Mouse (Mus musculus) embryonic stem cell, embryonic (primary cell): ENCODE measurements around the gene Ahrr.

Experiments
- CTCF ChIA-PET, 4 experiments: fragments of 300-600 bp in 2 of 4; fragments of 350-600 bp in 2 of 4; sonication (Branson Sonifier 250); formaldehyde crosslinking; loops; one replicate each; lab custom pipeline; 2022; ENCODE audit warnings: inconsistent platforms in 2 of 4; lab: Charles Lee
- POLR2A ChIA-PET, 4 experiments: fragments of 300-600 bp in 2 of 4; fragments of 350-600 bp in 2 of 4; sonication (Branson Sonifier 250); formaldehyde crosslinking; loops; one replicate each; lab custom pipeline; 2022; ENCODE audit warnings: antibody characterized with exemption in 4 of 4, inconsistent platforms in 1 of 4; lab: Charles Lee

Gene Ahrr

DNA sequence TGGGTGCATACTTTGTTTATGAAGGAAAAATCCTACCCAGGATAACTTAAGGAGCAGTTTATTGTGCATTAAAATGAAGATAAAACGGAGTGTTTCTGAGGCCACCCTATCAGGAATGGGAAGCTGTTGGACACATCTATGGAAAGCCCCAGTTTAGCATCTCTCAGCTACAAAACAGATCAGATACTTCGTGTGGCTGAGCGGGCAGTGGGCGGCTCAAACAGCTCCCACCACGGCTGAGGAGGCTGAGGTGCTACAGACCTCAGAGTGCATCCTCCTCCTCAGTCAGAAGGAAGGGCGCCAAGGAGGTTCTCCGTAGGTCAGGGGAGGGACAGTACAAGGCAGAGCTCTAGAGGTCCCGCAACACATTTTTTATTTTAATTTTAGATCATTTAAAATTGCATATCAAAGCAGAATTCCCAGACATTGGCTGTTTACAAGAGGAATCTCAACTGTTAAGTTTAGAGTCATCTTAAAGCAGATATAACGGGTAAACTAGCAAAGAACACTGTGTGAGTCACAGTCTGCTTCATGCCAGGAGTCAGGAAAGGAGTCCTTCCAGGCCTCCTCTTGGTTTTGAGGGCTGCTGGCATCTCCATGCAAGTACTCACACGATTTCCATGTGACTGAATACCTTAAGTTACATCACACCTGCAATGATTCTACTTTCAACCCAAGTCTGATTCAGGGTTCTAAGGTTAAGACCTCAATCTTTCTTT, 122.5 kb downstream of the Ahrr start:
- ChIA-PET CTCF (no interaction called here), POLR2A (no interaction called here)

DNA sequence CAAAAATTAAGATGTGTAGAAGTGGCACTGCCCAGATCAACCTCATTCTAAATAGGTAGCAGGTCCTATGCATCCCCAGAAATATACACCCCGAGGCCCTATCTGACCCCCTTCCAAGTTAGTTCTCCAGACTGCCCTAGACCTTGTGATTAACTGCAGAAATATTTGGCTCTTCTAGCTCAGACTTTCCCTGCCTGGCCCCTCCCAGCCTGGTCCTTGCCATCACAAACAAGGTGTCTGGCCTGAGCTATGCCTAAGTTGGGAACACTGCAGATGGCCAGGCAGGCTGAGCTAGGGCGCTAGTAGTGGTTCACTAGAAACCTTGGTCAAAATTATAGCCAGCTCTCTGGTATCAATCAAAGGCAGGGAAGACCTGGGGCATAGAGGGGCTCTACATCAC, 124.6 kb downstream of the Ahrr start:
- ChIA-PET POLR2A (interaction anchor here in 2 of 4 experiments (0.7 to 1.2 kb wide), 2 partner anchors 9 to 41 kb away, joined by 3 to 4 read pairs; partner anchors contain the start of gene Exoc3 (in 1 of the 2)), CTCF (no interaction called here)

DNA sequence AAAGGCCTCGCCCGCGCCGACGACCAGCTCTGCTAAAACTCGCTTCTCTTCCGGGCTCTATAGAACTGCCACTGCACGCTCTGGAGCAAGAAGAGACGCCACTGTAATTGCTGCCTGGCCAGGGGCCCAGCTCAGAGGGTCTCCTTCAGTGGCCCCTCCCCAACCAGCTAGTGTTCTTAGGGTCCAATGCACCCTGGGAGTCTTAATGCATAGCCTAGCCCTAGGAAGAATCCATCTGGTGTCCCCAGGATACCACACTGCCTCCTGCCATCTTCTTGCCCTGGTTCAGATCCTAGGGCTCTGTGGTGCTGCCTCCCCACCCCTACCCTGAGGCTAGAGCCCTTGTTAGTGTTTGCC, 125.1 kb downstream of the Ahrr start:
- CTCF ChIA-PET, result interaction anchor here in 1 of 4 experiments (1.0 kb wide), 1 partner anchor 196 kb away, joined by 3 read pairs; no protein-coding TSS in a partner anchor
- POLR2A ChIA-PET, result interaction anchor here in 2 of 4 experiments (0.7 to 1.2 kb wide), 2 partner anchors 9 to 41 kb away, joined by 3 to 4 read pairs; partner anchors contain the start of gene Exoc3 (in 1 of the 2)

DNA sequence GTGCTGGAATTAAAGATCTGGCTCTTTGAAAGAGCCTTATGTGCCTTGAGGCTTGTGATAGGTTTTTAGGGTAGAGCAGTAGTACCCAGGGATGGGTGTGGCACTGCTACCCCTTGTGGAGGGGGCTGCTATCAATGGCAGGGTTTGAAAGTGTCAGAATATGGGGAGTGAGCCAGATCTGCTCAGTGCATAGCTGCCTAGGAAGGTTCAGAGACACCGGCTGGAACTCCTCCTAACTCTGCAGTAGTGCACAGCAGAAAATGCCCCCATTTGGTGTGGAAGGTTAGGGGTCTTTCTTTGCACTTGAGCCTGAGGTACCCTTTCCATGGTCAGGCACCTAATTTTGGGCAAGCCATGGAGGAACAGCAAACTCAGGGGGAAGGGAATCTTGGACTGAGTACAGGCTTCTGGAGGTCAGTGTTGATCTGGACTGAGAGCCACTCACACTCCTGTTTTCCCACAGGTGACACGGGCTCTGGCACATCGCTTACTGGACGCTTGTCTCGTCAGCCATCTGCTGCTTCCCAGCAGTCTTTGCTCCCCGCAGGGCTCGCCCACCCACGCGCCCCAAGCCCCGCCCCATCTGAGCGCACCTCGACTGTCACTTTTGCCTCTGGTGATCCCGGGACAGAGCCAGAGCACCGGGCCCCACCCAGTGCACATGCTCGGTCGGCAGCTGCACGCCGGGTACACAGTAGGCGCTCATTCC, 125.6 kb downstream of the Ahrr start:
- CTCF ChIA-PET, result interaction anchor here in 1 of 4 experiments (0.5 to 1.0 kb wide), 2 partner anchors 196 to 664 kb away, joined by 3 read pairs; no protein-coding TSS in a partner anchor

More for the DNA sequence above, 125.6 kb downstream of the Ahrr start:
- POLR2A ChIA-PET, result interaction anchor here in 2 of 4 experiments (0.6 to 1.3 kb wide), 4 partner anchors 10 to 93 kb away, joined by 3 to 4 read pairs (median 4); partner anchors contain the start of gene Exoc3 (in 2 of the 2)
